Mouse (Mus musculus) CH12.LX (cell line): ENCODE data around the gene Tbcb. TPM values are rescaled to one million over a fixed set of nuclear protein-coding genes. Genes with fewer than 3 reads are reported as not detected.
A peak's percentile ranks its signal among the peaks of the same experiment; 100 is the strongest.
"Not testable (repeated sequence)": the region's sequence is repeated elsewhere in the genome, so short reads cannot be mapped to it uniquely, and the experiment has no call there.

Experiments
- DNase-seq: peaks from one replicate; pipeline ENCODE4 v3.0.0-alpha.2; 2013; ENCODE audit errors: extremely low read depth
- H3K27ac ChIP-seq: 2 replicates; pipeline ENCODE4 v1.5.1; 2012; ENCODE audit warnings: low read depth, mild to moderate bottlenecking, control low read depth, moderate library complexity; ENCODE audit not compliant: insufficient read depth
- H3K27me3 ChIP-seq: replicated peaks from 2 replicates; pipeline ENCODE3; 2012; ENCODE audit warnings: inconsistent platforms
- H3K36me3 ChIP-seq, 2 experiments: replicated peaks in 1 of 2; 2 replicates each; pipeline versions ENCODE3 to v1.6.1; 2012; ENCODE audit warnings: inconsistent platforms in 1 of 2, low read length in 1 of 2, mild to moderate bottlenecking in 1 of 2, mixed read lengths in 1 of 2, moderate library complexity in 1 of 2; ENCODE audit not compliant: control insufficient read depth in 1 of 2, insufficient read depth in 1 of 2
- H3K4me1 ChIP-seq, 2 experiments: 2 replicates each; pipeline ENCODE4 v1.6.1; 2012; ENCODE audit warnings: inconsistent platforms in 1 of 2, moderate library complexity in 1 of 2; ENCODE audit not compliant: insufficient read depth in 2 of 2, control insufficient read depth in 1 of 2
- H3K4me2 ChIP-seq: 2 replicates; pipeline ENCODE4 v1.6.1; 2012; ENCODE audit warnings: low read depth, mild to moderate bottlenecking, control low read depth; ENCODE audit not compliant: poor library complexity, insufficient read depth, severe bottlenecking
- H3K4me3 ChIP-seq, 3 experiments: fragments of 150-350 bp in 1 of 3; sonication (generic) in 1 of 3; replicated peaks in 1 of 3; 2 replicates each; pipeline versions ENCODE3 to v1.5.1; 2011 to 2012; ENCODE audit warnings: low read depth in 2 of 3, low read length in 2 of 3, mild to moderate bottlenecking in 2 of 3, moderate library complexity in 2 of 3, control low read depth in 1 of 3, improper control_type of control experiment in 1 of 3, inconsistent platforms in 1 of 3, mixed read lengths in 1 of 3; ENCODE audit not compliant: poor library complexity in 1 of 3
- H3K79me2 ChIP-seq: replicated peaks from 2 replicates; pipeline ENCODE4 v1.6.1; 2012; ENCODE audit warnings: mild to moderate bottlenecking, moderate library complexity; ENCODE audit not compliant: control insufficient read depth, poor library complexity, insufficient read depth, severe bottlenecking; ENCODE audit errors: extremely low read depth
- H3K9ac ChIP-seq: 2 replicates; pipeline ENCODE4 v1.6.1; 2012; ENCODE audit warnings: low read depth, mild to moderate bottlenecking, control low read depth, moderate library complexity; ENCODE audit not compliant: insufficient read depth
- H3K9me3 ChIP-seq: replicated peaks from 2 replicates; pipeline ENCODE3; 2012; ENCODE audit warnings: low read length, inconsistent platforms, mixed read lengths
- CHD1 ChIP-seq: IDR thresholded peaks from 2 replicates; pipeline ENCODE4 v1.6.1; 2012; ENCODE audit warnings: low read depth, low read length, improper control_type of control experiment, inconsistent platforms
- CHD2 ChIP-seq: IDR thresholded peaks from 2 replicates; pipeline ENCODE4 v1.6.1; 2011; ENCODE audit warnings: low read length, improper control_type of control experiment
- CTCF ChIP-seq, 2 experiments: IDR thresholded peaks in 1 of 2; conservative IDR thresholded peaks in 1 of 2; 2 replicates each; pipeline ENCODE4 v1.5.1; 2011 to 2012; ENCODE audit warnings: low read depth in 2 of 2, low read length in 2 of 2, improper control_type of control experiment in 1 of 2, inconsistent platforms in 1 of 2, mild to moderate bottlenecking in 1 of 2, moderate library complexity in 1 of 2
- E2F4 ChIP-seq: IDR thresholded peaks from 2 replicates; pipeline ENCODE4 v1.6.1; 2011; ENCODE audit warnings: low read depth, low read length, improper control_type of control experiment; ENCODE audit not compliant: insufficient replicate concordance
- ETS1 ChIP-seq: conservative IDR thresholded peaks from 2 replicates; pipeline ENCODE4 v1.6.1; 2012; ENCODE audit warnings: low read depth, mild to moderate bottlenecking, inconsistent platforms, low read length, improper control_type of control experiment, moderate library complexity
- GABPA ChIP-seq: IDR thresholded peaks from 2 replicates; pipeline ENCODE4 v1.6.1; 2012; ENCODE audit warnings: low read depth, low read length, improper control_type of control experiment, inconsistent platforms; ENCODE audit not compliant: insufficient replicate concordance
- HCFC1 ChIP-seq: IDR thresholded peaks from 2 replicates; pipeline ENCODE4 v1.6.1; 2012; ENCODE audit warnings: low read depth, mild to moderate bottlenecking, inconsistent platforms, low read length, improper control_type of control experiment
- IRF4 ChIP-seq: IDR thresholded peaks from 2 replicates; pipeline ENCODE4 v1.6.1; 2014; ENCODE audit warnings: low read depth, mild to moderate bottlenecking, inconsistent platforms, low read length, improper control_type of control experiment
- JUN ChIP-seq: IDR thresholded peaks from 2 replicates; pipeline ENCODE4 v1.6.1; 2011; ENCODE audit warnings: low read depth, mild to moderate bottlenecking, low read length, improper control_type of control experiment, moderate library complexity; ENCODE audit not compliant: insufficient read depth
- KAT2A ChIP-seq: IDR thresholded peaks from 2 replicates; pipeline ENCODE4 v1.6.1; 2012; ENCODE audit warnings: low read length, improper control_type of control experiment, inconsistent platforms; ENCODE audit not compliant: insufficient replicate concordance
- MAX ChIP-seq: IDR thresholded peaks from 2 replicates; pipeline ENCODE4 v1.6.1; 2011; ENCODE audit warnings: low read length, improper control_type of control experiment
- MXI1 ChIP-seq: IDR thresholded peaks from 2 replicates; pipeline ENCODE4 v1.6.1; 2011; ENCODE audit warnings: mild to moderate bottlenecking, low read depth, low read length, improper control_type of control experiment
- MYC ChIP-seq: IDR thresholded peaks from 2 replicates; pipeline ENCODE4 v1.6.1; 2011; ENCODE audit warnings: low read depth, mild to moderate bottlenecking, improper control_type of control experiment, low read length
- RAD21 ChIP-seq: IDR thresholded peaks from 2 replicates; pipeline ENCODE4 v1.6.1; 2011; ENCODE audit warnings: low read depth, mild to moderate bottlenecking, low read length, improper control_type of control experiment, moderate library complexity
- SMC3 ChIP-seq: IDR thresholded peaks from 2 replicates; pipeline ENCODE4 v1.6.1; 2011; ENCODE audit warnings: low read depth, low read length, improper control_type of control experiment
- TBP ChIP-seq: conservative IDR thresholded peaks from 2 replicates; pipeline ENCODE4 v1.6.1; 2011; ENCODE audit warnings: low read depth, low read length, improper control_type of control experiment
- TCF12 ChIP-seq: IDR thresholded peaks from 2 replicates; pipeline ENCODE4 v1.6.1; 2014; ENCODE audit warnings: low read depth, mild to moderate bottlenecking, inconsistent platforms, low read length, improper control_type of control experiment
- UBTF ChIP-seq: IDR thresholded peaks from 2 replicates; pipeline ENCODE4 v1.6.1; 2012; ENCODE audit warnings: low read depth, mild to moderate bottlenecking, inconsistent platforms, low read length, improper control_type of control experiment, moderate library complexity
- USF2 ChIP-seq: conservative IDR thresholded peaks from 2 replicates; pipeline ENCODE4 v1.6.1; 2011; ENCODE audit warnings: low read depth, low read length, improper control_type of control experiment
- ZC3H11A ChIP-seq: IDR thresholded peaks from 2 replicates; pipeline ENCODE4 v1.6.1; 2012; ENCODE audit warnings: low read depth, mild to moderate bottlenecking, inconsistent platforms, low read length, improper control_type of control experiment
- ZKSCAN1 ChIP-seq: IDR thresholded peaks from 2 replicates; pipeline ENCODE4 v1.6.1; 2012; ENCODE audit warnings: low read depth, inconsistent platforms, low read length, improper control_type of control experiment, borderline replicate concordance
- ZNF384 ChIP-seq: IDR thresholded peaks from 2 replicates; pipeline ENCODE4 v1.6.1; 2012; ENCODE audit warnings: low read depth, low read length, improper control_type of control experiment, inconsistent platforms
- dilution Hi-C: fragments of 300-500 bp; cut with MboI; formaldehyde crosslinking; loops from 2 replicates; pipeline ENCODE4 v1.14.3; 2020; ENCODE audit warnings: low sequenced_read_pairs; ENCODE audit not compliant: extremely low pct_unique_long_range_greater_than_20kb, extremely low pct_ligation_motif_present
- in situ Hi-C: fragments of 300-500 bp; cut with MboI; formaldehyde crosslinking; loops from 3 replicates; pipeline ENCODE4 v1.14.3; 2019; ENCODE audit warnings: low sequenced_read_pairs, low pct_ligation_motif_present, low pct_unique_long_range_greater_than_20kb, mixed read lengths
- polyA plus RNA-seq: library from polyadenylated mRNA; unstranded; fragments of >175 nt; gene quantifications from 2 replicates; pipeline ENCODE4 v1.2.1, GENCODE M21; 2012; ENCODE audit warnings: low read depth; ENCODE audit not compliant: insufficient read length
- total RNA-seq, 2 experiments: library from RNA; depleted of rRNA; stranded (reverse); fragments of 300-350 nt in 1 of 2; fragments of >200 nt in 1 of 2; gene quantifications; 2 replicates each; pipeline ENCODE4 v1.2.3; 2012 to 2014

The Tbcb gene
- total and polyA plus RNA-seq, 3 experiments, result 57.7 to 89.6 (median 79.9) TPM

DNA sequence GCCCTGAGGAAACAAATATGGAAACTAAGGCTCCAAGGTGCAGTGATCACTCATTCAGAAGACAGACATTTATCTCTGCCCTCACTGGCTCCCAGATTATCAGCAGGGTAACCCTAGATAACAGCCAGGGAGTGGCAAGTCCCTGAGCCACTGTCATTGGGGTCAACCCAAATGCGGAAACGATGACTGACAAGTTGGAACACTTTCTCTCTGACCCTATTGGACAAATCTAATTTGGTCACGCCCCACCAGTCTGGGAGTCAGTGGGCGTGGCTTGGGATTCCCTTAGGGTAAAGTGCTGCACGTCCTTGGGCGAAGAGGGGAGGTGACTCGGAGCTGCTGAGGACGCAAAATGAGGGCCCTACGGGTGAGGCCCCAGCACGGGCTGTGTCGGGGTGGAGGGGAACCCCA, 48.2 kb downstream of the Tbcb start, which contains the start of gene Cox7a1 (continued):
- TF ChIP-seq UBTF (no peak), MAX (no peak), GABPA (no peak), CHD2 (peak; percentile 48; the same call in 1 of the 2 replicates), KAT2A (no peak), E2F4 (no peak), USF2 (no peak), RAD21 (no peak), CHD1 (no peak)

DNA sequence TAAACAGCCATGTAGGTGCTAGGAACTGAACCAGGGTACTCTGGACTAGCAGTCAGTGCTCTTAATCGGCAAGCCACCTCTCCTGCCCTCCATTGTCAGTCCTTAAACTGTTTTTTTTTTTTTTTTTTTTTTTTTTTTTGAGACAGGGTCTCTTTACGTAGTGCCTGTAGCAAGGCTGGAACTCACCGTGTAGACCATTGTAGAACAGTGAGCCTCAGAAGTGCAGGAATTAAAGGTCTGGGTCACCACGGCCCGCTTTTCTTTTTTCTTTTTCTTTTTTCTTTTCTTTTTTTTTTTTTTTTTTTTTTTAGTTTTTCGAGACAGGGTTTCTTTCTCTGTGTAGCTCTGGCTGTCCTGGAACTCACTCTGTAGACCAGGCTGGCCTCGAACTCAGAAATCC, 48.9 kb downstream of the Tbcb start:
- DNase-seq, H3K27ac ChIP-seq, H3K79me2 ChIP-seq, H3K4me2 ChIP-seq, H3K9me3 ChIP-seq, H3K9ac ChIP-seq, H3K4me3 ChIP-seq, dilution Hi-C loops, H3K27me3 ChIP-seq: not testable (repeated sequence)
- H3K4me1 ChIP-seq, result peaks cover 0 to 15% of the 10 kb centered on the region in 2 experiments; a peak in 3 of 4 replicates
- in situ Hi-C loops, result loop anchor here (5.0 kb wide), 1 partner anchor 34 kb away; no protein-coding TSS in a partner anchor
- peak; percentile 64; the same call in 1 of the 2 replicates for TF ChIP-seq ZNF384
- peaks cover 35 to 49% of the 10 kb centered on the region in 2 experiments for H3K36me3 ChIP-seq

DNA sequence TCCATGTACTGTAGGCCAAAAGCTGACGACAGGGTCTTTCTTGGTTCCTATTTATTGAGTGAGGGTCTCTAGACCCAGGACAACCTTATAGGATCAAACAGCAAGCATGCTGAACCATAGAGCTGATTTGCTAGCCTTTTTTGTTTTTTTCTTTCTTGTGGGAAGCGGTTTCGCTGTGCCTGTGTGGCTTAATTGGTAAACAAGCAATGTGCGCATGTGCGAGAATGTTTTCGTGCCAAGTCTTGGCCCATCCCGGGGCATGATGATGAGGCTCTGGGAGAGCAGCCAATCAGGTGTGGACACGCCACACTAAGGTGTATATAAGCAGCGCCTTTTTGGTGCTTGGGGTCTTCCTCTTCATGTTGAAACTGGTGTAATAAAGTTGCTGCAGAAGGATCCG, 50.1 kb downstream of the Tbcb start:
- H3K4me2 ChIP-seq, dilution Hi-C loops, H3K4me3 ChIP-seq, H3K9me3 ChIP-seq, DNase-seq, H3K27ac ChIP-seq, H3K79me2 ChIP-seq, H3K27me3 ChIP-seq, H3K9ac ChIP-seq: not testable (repeated sequence)
- H3K36me3 ChIP-seq, result peaks cover 30 to 45% of the 10 kb centered on the region in 2 experiments
- peaks cover 0 to 15% of the 10 kb centered on the region in 2 experiments; a peak in 3 of 4 replicates for H3K4me1 ChIP-seq
- in situ Hi-C loops, result loop anchor here (5.0 kb wide), 1 partner anchor 35 kb away; no protein-coding TSS in a partner anchor

DNA sequence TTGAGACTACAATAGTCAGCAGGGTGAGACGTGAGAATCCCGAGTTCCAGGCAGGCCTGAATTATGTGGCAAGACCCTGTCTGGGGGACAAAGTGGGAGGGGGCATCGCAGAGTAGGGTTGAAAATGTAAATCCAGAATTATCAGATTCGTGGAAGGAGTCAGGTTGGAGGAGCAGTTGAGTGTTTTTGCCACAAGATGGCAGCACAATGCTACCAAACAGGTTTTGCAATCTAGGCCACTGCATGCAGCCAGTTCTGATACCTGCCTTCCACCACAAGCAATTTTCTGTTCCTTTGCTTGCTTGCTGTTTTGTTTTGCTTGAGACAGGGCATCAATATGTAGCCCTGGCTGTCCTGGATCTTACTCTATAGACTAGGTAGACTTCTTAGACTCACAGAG, 50.8 kb downstream of the Tbcb start:
- Histone ChIP-seq H3K79me2 (no peaks in the 10 kb centered on the region), H3K4me3 (no peak overlapping the region), H3K27me3 (no peaks in the 10 kb centered on the region), H3K36me3 (peaks cover 29 to 45% of the 10 kb centered on the region in 2 experiments), H3K4me2 (no peak overlapping the region), H3K4me1 (peaks cover 0 to 15% of the 10 kb centered on the region in 2 experiments; a peak in 3 of 4 replicates), H3K9me3 (no peaks in the 10 kb centered on the region), H3K9ac (no peak overlapping the region), H3K27ac (no peak overlapping the region)
- in situ Hi-C loops (loop anchor here (5.0 kb wide), 1 partner anchor 36 kb away; no protein-coding TSS in a partner anchor), dilution Hi-C loops (no loop called here)
- no peak for TF ChIP-seq JUN
- 0 out of 2 replicates have a peak, but pooled peaks have one; percentile 43 for TF ChIP-seq IRF4
- 0 out of 2 replicates have a peak, but pooled peaks have one; percentile 27 for TF ChIP-seq HCFC1
- peak; percentile 79 to 97 for TF ChIP-seq CTCF (conservative IDR thresholded peaks at IDR 0.05 in 1 of 2, IDR thresholded peaks at IDR 0.05 in 1 of 2; ENCODE audit: low read depth in 2 of 2, low read length in 2 of 2)
- no peak for TF ChIP-seq ZKSCAN1
- peak; percentile 91 for TF ChIP-seq SMC3
- TF ChIP-seq ZC3H11A, result peak; percentile 62
- no peak for TF ChIP-seq MXI1
- TF ChIP-seq TCF12, result no peak
- peak; percentile 96 for TF ChIP-seq RAD21
- TF ChIP-seq ETS1, result no peak
- TF ChIP-seq MYC, result peak; percentile 73; the same call in 1 of the 2 replicates
- no peak for TF ChIP-seq TBP
- no peak for TF ChIP-seq KAT2A
- peak; percentile 76 for DNase-seq
